Mouse (Mus musculus): ENCODE data around the gene Sapcd1.

Gene Sapcd1

DNA sequence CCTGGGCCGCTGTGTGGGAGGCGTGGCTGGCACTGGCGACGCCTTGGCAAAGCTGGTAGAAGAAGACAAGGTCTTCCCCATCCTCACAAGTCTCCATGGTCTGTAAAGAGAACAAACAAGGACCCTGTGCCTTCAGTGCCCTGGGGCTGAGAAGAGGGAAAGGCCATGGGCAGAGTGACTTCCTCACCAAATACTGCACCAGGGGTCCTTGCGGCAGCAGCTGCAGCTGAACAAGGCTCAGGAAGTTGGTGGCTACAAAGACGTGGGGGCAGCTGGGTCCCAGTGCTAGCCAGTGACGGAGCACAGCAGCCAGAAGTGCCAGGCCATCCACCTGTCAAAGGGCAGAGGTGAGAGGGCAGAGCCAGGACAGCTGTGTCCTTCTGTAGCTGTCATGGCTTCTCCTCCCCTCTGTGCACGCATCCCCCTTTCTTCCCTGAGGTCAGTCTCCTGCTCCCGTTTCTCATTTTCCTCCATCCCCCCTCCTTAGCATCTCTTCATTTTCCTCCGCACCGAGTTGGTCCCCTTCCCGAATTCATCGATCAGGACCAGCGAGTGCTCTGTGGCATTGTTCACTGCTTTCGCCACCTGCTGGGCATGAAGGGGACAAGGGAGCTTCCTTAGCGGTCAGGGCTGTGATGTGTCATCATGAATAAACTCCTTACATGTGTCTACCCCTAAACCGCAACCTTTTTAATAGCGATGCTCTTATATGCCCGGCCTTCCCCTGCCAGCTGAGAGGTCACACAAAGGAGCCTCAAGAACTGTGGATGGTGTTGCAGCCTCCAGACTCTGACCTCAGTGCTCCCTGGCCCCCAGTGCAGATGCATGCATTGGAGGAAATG is 2.1 kb upstream of the Sapcd1 start:
- DNase-seq (ENCODE audit: low read depth): no peak

DNA sequence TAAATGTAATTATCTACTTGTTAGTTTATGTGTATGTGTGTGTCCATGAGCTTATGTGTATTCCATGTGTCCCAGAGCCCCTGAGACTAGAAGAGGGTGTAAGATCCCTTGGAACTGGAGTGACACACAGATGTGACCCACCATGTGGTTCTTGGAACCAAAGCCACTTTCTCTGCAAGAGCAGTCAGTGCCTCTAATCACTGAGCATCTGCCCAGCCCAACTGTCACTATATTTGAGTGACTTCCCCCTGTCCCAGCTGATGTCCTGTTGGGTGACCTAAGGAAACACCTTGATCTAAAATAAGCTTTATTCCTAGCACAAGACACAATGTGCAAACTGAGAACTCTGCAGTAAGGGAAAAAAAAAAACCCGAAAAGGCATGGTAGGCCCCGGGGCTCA is 499 bp upstream of the Sapcd1 start:
- no peak for DNase-seq (ENCODE audit: low read depth)

DNA sequence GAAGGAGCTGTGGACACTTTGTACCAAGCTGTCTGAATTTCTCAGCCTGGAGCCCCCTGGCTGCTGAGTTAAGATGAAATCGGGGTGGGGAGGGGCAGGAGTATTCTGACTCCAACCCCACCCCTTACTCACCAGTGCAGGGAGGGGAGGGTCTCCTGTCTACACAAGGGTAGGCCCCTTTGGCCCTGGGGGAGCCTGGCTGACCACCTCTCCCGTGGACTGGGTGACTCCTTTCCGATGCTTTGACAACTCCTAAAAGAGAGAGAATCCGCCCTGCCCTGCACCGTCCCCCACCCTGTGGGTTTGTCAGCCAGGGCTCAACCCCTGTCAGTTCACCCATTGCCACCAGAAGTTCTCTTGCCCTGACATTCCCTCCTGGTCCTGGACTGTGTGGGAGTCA is 1.6 kb downstream of the Sapcd1 start:
- DNase-seq (ENCODE audit: low read depth): no peak

DNA sequence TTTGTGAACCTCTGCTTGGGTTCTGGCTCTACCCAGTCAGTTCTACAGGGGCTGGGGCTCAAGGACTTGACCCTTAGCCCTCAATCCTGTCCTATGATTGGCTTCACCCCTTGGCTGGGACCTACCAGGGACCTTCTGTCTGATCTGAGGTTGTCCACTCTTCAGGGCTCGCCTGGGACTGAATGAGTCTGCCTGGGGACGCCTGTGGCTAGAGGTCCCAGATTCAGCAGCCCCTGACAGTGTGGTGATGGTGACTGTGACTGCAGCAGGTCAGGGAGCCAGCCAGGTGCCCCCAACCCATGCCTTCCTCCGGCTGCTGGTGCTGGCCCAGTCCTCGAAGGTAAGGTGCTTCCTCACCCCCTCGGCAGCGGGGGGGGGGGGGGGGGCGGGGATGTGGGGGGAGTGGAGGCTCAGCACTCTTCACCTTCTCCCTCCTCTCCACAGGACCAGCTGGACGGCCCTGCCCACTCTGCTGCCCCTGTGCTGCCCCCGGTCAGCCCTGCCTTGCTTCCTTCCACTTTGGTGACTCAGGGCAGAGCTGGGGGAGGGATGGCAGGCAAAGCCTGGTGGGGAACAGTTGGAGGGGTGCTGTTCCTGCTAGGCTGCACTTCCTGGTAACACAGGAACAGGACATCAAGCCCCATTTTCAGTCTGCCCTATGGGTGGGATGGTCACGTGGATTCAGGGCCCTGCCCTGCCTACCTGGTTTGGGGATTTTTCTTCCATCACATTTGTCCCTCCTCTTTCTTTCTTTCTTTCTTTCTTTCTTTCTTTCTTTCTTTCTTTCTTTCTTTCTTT is 2.9 kb downstream of the Sapcd1 start:
- DNase-seq (ENCODE audit: low read depth): no peak

DNA sequence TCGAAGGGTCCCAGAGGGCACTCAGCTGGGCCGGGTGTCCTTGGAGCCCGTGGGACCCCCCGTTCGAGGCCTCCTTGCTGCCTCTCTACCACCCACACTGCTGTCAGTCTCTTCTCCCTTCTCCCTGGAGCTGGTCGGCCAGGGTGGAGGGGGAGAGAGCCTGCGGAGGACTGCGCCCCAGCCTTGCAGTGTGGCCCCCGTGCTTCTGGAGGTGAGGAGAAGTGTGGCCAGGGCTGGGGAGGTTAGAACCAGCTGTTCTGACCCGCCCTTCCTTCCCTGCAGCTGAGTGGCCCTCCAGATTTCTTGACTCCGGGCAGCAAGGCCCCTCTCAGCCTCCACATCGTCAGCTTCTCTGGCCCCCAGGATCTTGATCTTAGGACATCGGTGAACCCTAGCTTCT is 3.6 kb downstream of the Sapcd1 start:
- DNase-seq (ENCODE audit: low read depth): no peak

DNA sequence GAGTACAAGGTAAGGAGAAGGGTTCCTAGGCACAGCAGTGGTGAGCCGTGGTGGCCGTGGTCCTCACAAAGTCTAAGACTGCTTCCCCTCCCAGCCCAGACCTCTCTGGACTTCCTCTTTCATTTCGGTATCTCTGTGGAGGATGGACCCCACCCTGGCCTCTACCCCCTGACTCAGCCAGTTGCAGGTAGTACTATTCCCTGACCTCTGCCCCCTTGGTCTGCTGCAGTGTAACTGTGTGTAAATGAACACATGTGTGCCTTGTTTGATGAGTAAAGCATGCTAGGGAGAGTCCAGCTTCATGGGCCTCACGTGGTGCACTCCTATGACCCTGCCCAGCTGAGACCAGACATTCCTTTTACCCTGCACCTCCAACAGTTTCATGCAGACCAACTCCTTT is 4.1 kb downstream of the Sapcd1 start:
- no peak for DNase-seq (ENCODE audit: low read depth)

DNA sequence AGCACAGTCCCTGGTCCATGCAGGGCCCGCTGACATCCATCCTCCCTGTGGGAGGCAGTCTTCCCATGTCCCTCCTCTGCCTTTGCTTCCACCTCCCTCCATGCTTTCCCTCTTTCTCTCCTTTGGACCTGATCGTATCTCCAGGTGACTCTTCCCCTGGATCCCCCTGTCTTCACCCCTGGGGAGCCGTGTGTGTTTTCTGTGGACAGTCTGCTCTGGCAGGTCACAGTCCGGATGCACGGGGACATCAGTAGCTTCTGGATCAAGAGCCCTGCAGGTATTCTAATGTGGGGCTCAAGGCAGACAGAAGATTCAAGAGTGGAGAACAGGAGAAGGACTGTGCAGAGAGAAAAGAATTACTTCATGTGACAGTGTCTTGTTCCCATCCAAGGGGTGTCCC is 4.6 kb downstream of the Sapcd1 start:
- no peak for DNase-seq (ENCODE audit: low read depth)

DNA sequence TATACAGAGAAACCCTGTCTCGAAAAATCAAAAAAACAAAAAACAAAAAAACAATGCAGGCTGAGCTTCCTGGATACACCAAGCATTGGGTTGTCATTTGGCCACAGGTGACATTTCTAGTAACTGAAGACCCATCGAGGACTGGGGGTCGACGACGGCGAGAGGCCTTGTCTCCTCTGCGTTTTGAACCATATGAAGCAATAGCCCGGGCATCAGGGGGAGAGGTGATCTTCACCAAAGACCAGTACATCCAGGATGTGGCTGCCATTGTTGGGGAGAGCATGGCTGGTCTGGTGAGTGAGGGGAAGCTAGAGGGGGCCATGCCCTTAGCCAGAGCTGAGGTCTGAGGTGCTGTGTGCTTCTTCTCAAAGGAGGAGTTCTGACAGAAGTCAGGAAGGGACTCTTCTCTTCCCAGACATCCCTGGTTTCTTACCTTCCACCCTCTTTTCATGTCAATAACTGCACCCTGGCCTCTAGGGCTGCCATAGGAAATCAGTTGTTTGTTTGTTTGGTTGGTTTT is 5.2 kb downstream of the Sapcd1 start:
- DNase-seq (ENCODE audit: low read depth): no peak

DNA sequence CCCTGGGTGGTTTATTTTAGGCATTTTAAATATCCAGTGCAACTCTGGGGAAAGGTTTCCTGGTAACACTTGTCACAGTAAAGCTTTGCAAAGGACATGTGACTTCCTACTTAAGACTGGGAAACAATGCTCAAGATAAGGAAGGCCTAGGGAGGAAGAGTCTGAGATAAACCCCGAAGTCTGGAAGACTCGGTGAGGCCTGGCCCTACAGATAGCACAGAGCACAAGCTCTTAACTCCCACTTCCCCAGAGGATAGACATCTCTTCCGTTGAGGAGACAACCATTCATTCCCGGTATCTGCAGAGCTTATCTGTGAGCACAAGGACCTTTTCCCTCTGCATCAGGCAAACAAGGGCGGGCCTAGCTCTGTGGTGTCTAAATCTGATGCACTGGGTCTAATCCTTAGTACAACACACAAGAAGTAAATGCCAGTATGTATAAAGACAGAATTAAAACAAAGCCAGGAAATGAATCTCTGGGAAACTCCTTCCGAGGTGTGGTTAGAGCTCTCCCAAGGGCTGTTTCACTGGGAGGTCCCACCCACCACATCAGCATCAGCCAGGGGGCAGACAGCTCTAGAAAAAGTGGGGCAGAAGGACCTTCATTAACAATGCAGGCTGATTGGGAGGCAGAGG is 5.9 kb downstream of the Sapcd1 start:
- DNase-seq (ENCODE audit: low read depth): peak; percentile 85

DNA sequence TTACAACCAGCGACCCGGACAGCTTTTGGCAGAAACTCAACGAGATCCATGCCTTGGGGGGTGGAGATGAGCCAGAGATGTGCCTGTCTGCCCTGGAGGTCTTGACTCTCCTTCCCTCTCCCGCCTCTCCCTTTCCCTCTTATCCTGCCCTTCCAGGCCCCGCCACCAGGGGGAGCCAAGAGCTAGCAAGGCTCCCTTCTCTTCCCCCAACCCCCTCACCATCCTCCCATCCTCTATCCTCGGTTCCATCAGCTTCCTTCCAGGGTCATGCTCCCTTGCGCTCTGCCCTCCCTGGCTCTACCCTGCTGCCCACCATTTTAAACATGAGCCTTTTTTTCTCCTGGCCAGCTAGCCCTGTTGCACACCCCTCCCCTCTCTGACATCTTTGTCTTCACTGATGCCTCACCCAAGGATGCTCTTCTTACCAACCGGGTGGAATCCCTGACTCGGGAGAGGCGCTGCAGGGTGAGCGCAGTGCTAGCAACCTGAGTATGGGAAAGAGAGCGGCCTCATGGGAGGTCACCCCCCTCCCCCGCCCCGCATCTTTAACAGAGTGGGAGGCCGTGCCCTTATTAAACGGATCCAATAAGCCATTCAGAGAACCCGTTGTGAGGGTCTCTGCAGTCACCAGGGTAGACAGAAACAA is 6.5 kb downstream of the Sapcd1 start:
- DNase-seq (ENCODE audit: low read depth): peak; percentile 81

DNA sequence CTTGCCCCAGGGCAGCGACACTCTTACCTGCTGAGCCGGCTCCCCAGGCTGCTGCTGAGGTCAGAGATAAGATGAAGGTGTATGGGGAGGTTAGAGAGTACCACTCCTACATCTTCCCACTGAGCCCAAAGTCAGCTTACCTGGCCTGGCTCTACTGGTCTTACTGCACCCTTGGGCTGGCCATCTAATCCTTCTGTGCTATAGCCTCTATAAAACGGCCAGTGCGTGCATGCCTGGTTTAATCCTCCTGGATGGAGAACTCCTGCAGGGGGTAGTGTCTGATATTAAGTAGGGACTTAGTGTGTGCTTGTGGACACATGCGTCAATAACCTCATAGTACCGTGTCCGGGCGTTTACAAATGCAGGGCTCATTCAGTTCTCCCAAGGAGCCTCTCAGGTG is 7.3 kb downstream of the Sapcd1 start:
- no peak for DNase-seq (ENCODE audit: low read depth)

DNA sequence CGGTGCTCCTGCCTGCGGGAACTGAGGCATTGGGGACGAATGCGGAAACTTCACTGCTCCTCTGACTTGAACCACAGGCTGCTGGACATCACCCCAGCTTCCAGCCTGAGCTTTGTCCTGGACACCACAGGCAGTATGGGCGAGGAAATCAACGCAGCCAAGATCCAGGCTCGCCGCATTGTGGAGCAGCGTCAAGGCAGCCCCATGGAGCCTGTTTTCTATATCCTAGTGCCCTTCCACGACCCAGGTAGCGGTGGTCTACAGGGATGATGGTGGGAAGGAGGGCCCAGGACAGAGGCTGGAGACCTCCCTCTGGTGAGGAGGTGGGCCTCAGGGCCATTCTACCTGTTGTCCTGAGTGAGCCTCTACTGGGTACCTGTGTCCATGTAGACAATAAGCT is 7.9 kb downstream of the Sapcd1 start:
- no peak for DNase-seq (ENCODE audit: low read depth)

DNA sequence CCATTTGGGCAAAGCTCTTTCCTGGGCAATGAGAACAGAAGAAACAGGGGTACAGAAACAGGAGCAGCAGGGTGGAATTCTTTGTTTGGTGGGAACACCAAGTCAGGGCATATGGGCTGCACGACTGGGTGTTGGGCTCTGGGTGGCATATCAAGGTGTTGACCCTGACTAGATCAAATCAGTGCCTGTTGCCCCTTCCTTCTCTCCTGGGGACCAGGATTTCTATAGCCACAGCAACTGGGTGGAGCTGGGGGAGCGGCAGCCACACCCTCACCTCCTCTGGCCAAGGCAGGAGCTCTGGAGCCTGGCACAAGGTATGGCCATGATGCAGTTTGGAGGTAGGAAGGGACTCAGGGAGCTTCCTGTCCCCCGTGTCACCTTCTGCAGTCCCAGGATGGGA is 9.6 kb downstream of the Sapcd1 start:
- no peak for DNase-seq (ENCODE audit: low read depth)

DNA sequence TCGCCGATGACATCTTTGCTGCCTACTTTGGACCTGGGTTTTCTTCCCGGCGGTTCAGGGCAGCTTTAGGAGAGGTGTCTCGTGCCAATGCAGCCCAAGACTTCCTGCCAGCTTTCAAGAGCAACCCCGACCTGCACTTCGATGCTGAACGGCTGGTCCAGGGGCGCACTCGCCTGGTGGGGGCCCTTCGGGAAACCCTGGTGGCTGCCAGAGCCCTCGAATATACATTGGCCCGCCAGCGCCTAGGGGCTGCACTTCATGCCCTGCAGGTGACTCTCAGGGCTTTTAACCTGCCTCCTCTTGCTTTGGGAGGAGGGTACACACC is 10.1 kb downstream of the Sapcd1 start:
- no peak for DNase-seq (ENCODE audit: low read depth)

DNA sequence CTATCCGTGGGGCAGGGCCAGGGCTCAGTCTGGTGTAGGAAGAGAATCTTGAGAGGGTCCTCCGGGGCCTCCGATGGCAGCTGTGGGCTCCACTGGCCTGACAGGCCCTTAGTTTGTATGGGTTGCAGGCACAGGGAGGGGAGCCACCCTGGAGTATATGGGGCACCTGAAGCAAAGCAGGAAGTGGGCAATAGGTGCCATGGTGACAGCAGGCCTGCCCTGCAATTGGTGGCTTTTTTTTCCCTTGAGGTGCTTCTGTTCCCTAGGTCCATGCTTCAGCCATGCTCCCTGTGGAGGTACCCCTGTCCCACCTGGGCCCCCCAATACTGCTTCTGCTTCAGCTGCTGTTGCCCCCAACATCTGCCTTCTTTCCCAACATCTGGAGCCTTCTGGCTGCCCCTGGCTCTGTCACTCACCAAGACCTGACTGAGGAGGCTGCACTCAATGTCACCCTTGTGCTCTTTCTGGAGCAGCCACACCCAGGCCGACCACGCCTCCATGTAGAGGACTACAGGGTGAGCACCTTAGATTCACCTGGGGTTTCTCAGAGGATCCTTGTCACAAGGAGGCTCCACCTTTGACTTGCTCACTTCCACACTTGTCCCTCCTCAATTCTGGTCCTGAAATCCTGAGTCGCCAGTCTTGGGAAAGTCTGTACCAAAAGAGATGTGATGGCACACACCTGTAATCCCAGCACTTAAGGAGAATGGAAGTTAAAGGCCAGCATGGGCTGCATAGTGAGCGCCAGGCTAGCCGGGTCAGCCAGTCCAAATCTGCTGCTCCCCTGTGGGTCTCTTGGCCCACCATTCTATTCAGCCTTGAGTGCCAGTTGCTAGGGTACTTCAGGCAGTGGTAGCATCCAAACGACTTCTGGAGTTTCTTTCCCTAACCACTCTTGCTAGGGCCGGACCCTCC is 10.8 kb downstream of the Sapcd1 start:
- no peak for DNase-seq (ENCODE audit: low read depth)

DNA sequence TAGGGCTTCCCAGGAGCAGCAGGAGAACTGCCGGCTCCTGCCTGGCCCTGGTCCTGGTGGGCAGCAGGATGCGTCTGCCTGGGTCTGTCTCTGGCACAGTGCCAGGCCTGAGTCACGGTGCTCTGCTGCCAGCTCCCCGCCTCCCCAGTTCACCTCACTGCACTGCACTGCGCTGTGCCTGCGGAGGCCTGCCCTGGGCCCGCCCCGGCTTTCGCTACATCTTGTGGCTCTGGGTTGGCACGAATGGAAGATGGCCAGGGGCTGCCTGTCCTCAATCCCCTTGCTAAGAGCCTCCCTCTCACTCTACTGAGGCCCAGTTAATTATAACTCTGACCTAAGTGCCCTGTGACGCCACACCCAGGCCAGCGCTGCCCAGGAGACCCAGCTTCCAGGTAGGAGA is 11.4 kb downstream of the Sapcd1 start, which contains the start of gene Vwa7:
Gene Vwa7 (plus strand): TSS at position 204 of the 400 bp plus-strand sequence.
- no peak for DNase-seq (ENCODE audit: low read depth)

DNA sequence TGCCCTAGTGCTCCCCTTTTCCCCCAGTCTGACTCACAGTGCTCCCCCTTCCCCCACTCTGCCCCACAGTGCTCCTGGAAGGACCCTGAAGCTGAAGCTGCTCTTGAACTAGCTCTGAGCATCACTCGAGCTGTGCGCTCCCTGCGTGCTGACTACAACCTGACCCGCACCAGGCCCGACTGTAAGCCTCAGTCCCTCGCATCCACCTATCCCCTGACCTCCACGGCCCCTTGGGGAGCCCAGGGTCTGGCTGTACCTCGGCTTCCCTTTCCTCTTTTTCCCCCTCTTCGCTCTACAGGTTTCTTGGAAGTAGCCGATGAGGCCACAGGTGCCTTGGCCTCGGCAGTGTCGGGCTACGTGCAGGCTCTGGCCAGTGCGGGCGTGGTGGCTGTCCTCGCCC is 12.5 kb downstream of the Sapcd1 start:
- no peak for DNase-seq (ENCODE audit: low read depth)

DNA sequence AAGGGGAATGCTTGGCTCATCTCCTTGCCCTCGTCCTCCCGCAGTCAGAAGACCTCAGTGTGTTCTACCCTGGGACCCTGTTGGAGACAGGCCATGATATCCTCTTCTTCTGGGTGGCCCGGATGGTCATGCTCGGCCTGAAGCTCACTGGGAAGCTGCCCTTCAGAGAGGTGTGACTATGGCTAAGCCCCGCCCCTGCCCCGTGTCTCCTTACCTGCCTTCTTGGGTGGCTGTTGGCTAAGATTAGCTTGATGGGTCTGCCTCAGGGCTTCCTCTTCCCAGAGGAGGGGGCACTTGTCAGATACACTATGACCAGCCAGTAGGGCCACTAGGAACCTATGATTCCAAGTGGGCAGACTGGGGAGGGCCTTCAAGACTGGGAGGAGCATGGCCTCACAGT is 14.6 kb downstream of the Sapcd1 start:
- no peak for DNase-seq (ENCODE audit: low read depth)

DNA sequence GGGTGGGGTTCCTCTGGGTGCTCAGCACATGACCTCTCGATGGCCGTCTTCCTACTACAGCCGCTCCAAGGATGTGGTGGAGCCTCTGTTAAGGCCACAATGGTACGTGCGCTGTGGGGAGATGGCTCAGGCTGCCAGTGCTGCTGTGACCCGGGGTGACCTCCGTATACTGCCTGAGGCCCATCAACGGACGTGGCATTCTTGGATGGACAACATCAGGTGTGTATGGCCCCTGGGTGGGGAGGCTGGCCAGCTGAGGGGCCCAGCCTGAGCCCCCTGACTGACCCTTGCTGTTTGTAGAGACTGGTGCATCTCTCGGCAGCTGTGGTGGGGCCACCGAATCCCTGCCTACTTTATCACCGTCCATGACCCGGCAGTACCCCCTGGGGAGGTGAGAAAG is 15.4 kb downstream of the Sapcd1 start:
- no peak for DNase-seq (ENCODE audit: low read depth)

DNA sequence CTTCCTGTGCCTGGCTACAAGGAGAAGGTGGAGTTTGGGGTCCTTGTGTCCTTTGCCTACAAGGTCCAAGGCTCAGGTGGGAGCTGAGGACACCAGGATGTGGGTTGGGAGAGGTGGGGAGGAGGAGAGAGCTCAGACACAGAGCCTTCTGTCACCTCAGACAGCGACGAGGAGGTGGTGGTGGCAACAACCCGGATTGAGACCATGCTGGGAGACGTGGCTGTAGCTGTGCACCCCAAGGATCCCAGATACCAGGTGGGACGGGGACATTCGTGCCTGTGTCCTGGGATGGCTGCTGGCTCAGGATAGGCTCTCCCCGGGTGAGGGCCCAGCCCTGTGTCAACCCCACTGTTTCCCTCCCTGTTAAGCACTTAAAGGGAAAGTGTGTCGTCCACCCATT is 16.4 kb downstream of the Sapcd1 start:
- no peak for DNase-seq (ENCODE audit: low read depth)

DNA sequence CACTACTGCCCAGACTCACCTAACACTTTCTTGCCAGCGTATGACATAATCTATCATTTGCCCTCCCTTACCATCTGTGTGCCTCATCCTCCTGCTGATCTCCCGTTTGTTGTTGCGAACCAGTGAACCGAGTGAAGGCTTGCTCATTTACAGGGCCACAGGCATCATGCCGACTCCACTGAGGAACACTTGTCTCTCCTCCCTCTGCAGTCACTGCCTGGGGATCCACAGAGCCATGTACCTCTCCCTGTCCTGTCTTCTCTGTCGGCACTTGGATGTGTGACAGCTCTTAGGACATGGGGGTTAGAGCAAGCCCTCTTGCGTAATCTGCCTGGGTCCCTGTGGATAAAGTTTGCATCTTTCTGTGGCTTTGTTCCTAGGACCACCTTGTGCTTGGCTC is 18.2 kb downstream of the Sapcd1 start:
- DNase-seq (ENCODE audit: low read depth): no peak
